Mouse (Mus musculus): ENCODE measurements around the gene Cfap161. TPM values are rescaled to one million over a fixed set of nuclear protein-coding genes. Genes with fewer than 3 reads are reported as not detected.

Gene Cfap161
- polyA plus RNA-seq, 1 experiment from 2014 or later = 4.3 TPM

DNA sequence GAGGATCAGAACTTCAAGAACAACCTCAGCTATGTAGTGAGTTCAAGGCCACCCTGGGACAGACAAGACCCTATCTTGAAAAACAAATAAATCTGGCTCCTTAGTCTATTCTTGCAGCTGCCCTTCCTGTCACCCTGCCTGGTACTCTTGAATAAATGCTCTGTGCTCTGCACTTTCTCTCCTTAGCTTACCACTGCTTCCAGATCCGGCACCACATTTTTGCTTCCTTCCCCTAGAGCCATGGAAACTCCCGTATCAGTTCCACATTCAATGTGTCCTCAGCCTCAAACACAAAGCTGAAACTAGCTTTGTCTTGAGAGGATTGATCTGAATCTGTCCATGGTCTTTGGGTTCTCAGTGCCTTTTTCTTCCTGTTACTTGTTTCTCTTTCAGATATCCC lies 70.1 kb downstream of the Cfap161 start:
- no peak overlapping the region for H3K27ac ChIP-seq (replicated peaks; ENCODE audit: low read depth, low read length)
- DNase-seq (ENCODE audit: low spot score) (no peak), ATAC-seq (ENCODE audit: low read depth) (no peak)
- H3K27me3 ChIP-seq (replicated peaks; ENCODE audit: control insufficient read depth, insufficient read depth, low read length) = no peaks in the 10 kb centered on the region
- H3K9ac ChIP-seq (ENCODE audit: low read depth, low read length) = no peak overlapping the region
- H3K4me1 ChIP-seq (ENCODE audit: control insufficient read depth, insufficient read depth, low read length) = peaks cover 15% of the 10 kb centered on the region
- H3K4me3 ChIP-seq (ENCODE audit: low read depth, low read length) = no peak overlapping the region
- no peak overlapping the region for H3K4me2 ChIP-seq (ENCODE audit: low read depth, low read length)
- H3K9me3 ChIP-seq (ENCODE audit: control insufficient read depth, low read length) = no peaks in the 10 kb centered on the region
- no peaks in the 10 kb centered on the region for H3K36me3 ChIP-seq (ENCODE audit: control insufficient read depth, insufficient read depth, low read length)
- 47% methylated on average over 2 of the region's 2 CpGs for WGBS

Other genes starting within 250 kb of the Cfap161 start
- gene Tmc3, start 210.0 kb downstream of the Cfap161 start, polyA plus RNA-seq (2014; fragmentation: Nextera tagmentation; extraction: Ambion mirVana) = 0.94 and 0.99 TPM in 2 replicates
- gene Stard5, start 162.9 kb downstream of the Cfap161 start, polyA plus RNA-seq (2014; fragmentation: Nextera tagmentation; extraction: Ambion mirVana) = 22.5 and 23.3 TPM in 2 replicates
- gene Il16, start 49.2 kb downstream of the Cfap161 start, polyA plus RNA-seq (2014; fragmentation: Nextera tagmentation; extraction: Ambion mirVana) = 6.0 and 7.2 TPM in 2 replicates
- gene Tlnrd1, start 89.4 kb upstream of the Cfap161 start, polyA plus RNA-seq (2014; fragmentation: Nextera tagmentation; extraction: Ambion mirVana) = 14.9 and 15.1 TPM in 2 replicates
- 84.2 and 89.3 TPM in 2 replicates for gene Mesd, start 89.6 kb upstream of the Cfap161 start, polyA plus RNA-seq (2014; fragmentation: Nextera tagmentation; extraction: Ambion mirVana)